Mouse (Mus musculus) lung, postnatal 0 days (tissue): ENCODE measurements around the gene Stat1.

Source experiments
- CTCF ChIP-seq: IDR thresholded peaks from 2 replicates; pipeline ENCODE4 v1.5.1; 2016; ENCODE audit warnings: antibody characterized with exemption, mild to moderate bottlenecking
- EP300 ChIP-seq: IDR thresholded peaks from 2 replicates; pipeline ENCODE4 v1.6.1; 2016; ENCODE audit warnings: antibody characterized with exemption, mild to moderate bottlenecking, control low read depth

DNA sequence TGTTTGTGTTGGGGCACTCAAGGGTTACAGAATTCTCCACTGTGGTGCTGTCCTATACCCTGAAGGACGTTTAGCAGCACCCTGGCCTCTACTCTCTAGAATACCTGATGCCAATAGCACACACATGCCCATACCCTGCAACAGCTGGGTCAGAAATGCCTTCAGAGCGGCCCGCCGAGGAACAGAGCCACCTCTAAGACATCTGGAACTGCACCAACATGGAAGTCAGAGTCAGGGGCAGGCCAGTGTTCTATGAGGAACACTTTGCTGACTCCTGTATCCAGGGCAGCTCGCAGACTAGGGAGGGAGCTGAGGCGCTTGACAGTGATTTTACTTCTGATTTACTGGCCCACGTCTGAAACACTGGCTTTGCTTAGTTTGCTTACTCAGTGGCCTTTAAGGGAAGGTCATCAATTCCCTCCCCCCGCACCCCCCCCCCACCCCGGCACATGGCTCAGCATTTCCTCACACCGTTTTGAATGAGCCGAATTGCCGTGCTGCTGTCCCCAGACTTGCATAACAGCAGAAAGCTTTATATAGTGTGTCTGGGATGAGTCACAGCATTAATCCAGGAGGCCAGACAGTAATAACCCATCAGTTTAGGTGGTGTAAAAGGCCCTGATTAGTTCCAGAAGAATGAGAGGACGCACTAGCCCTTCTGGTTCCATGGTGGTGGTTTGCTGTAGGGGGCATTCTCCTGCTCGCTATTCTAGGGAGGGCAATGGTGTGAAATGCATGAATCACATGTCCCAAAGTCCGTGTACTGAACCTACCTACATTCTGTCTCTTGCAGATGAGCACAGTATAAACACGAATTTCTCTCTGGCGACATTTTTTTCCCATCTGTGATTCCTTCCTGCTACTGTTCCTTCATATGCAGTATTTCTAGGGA is 39.5 kb downstream of the Stat1 start:
- TF ChIP-seq EP300, result no peak
- TF ChIP-seq CTCF, result no peak
